Mouse (Mus musculus): Measurements from ENCODE around the gene Wdsub1. TPM values are rescaled to one million over a fixed set of nuclear protein-coding genes. Genes with fewer than 3 reads are reported as not detected.
A peak's percentile ranks its signal among the peaks of the same experiment; 100 is the strongest.

Wdsub1 gene
- polyA plus RNA-seq, 1 experiment: 31.1 TPM

- peak in 1 of 3 experiments; percentile 55 for TF ChIP-seq MYOG (IDR thresholded peaks at IDR 0.05; ENCODE audit: control insufficient read depth in 1 of 3, insufficient read depth in 1 of 3, insufficient read length in 2 of 3, low read depth in 2 of 3)
- no peak for TF ChIP-seq REST (IDR thresholded peaks at IDR 0.05; ENCODE audit: insufficient read depth, insufficient read length)
- no peak for TF ChIP-seq TCF3 (IDR thresholded peaks at IDR 0.05; ENCODE audit: insufficient read length, low read depth)
- peak in 2 of 3 experiments; percentile 1 to 15 for TF ChIP-seq MYOD1 (IDR thresholded peaks at IDR 0.05; ENCODE audit: control insufficient read depth in 1 of 3, insufficient read length in 2 of 3, low read depth in 2 of 3)
- Histone ChIP-seq H3K4me2 (ENCODE audit: low read depth) (peak overlapping the region; percentile 4), H3K4me3 (no peak overlapping the region), H3K36me3 (ENCODE audit: control insufficient read depth, insufficient read depth) (peaks cover 27% of the 10 kb centered on the region), H3ac (ENCODE audit: control insufficient read depth, insufficient read length) (no peak overlapping the region), H3K79me2 (ENCODE audit: control insufficient read depth, insufficient read depth) (no peaks in the 10 kb centered on the region), H3K27me3 (ENCODE audit: control insufficient read depth, insufficient read depth, insufficient read length) (no peaks in the 10 kb centered on the region)
Observed at GRCm38 (mm10) chr2:59830940-59831339, 51.5 kb downstream of the Wdsub1 start.

DNA sequence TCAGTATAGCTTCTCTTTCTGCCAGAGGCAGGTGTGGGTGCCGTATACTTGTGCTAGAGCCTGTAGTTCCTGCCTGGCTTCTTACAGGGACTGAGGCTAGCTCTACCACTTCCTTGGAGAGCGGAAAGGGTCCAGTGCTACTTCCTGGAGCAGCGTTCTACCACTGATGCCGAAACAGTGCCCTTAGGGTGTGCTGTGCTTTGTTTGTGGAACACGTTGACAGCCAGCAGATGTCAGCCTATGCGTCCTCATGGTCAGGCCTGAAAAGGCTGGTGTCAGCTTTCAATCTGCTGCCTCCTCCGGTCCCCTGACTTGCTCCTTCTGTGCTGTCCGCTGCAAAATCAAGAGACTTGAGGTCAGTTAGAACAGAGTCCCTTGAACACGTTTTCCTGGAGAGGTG, 52.2 kb downstream of the Wdsub1 start:
- Histone ChIP-seq H3K4me3 (no peak overlapping the region), H3ac (ENCODE audit: control insufficient read depth, insufficient read length) (no peak overlapping the region), H3K36me3 (ENCODE audit: control insufficient read depth, insufficient read depth) (peaks cover 20% of the 10 kb centered on the region), H3K4me2 (ENCODE audit: low read depth) (peak overlapping the region; percentile 4), H3K27me3 (ENCODE audit: control insufficient read depth, insufficient read depth, insufficient read length) (no peaks in the 10 kb centered on the region), H3K79me2 (ENCODE audit: control insufficient read depth, insufficient read depth) (no peaks in the 10 kb centered on the region)
- no peak for TF ChIP-seq POLR2A (IDR thresholded peaks at IDR 0.05; ENCODE audit: insufficient read length, low read depth)
- no peak for TF ChIP-seq MYOG (IDR thresholded peaks at IDR 0.05; ENCODE audit: control insufficient read depth in 1 of 3, insufficient read depth in 1 of 3, insufficient read length in 2 of 3, low read depth in 2 of 3)
- TF ChIP-seq POLR2AphosphoS2 (IDR thresholded peaks at IDR 0.05; ENCODE audit: insufficient read length, low read depth): no peak
- TF ChIP-seq MYOD1 (IDR thresholded peaks at IDR 0.05; ENCODE audit: control insufficient read depth in 1 of 3, insufficient read length in 2 of 3, low read depth in 2 of 3): peak in 1 of 3 experiments; percentile 35
- no peak for TF ChIP-seq MAX (IDR thresholded peaks at IDR 0.05; ENCODE audit: low read depth)
- no peak for TF ChIP-seq SRF (IDR thresholded peaks at IDR 0.05; ENCODE audit: control insufficient read depth, insufficient read length, low read depth)
- no peak for TF ChIP-seq TCF3 (IDR thresholded peaks at IDR 0.05; ENCODE audit: insufficient read length, low read depth)

GRCm38 (mm10) chr2:59829718-59830117, 52.7 kb downstream of the Wdsub1 start:
- Histone ChIP-seq H3ac (ENCODE audit: control insufficient read depth, insufficient read length) (no peak overlapping the region), H3K4me2 (ENCODE audit: low read depth) (peak overlapping the region; percentile 53), H3K27me3 (ENCODE audit: control insufficient read depth, insufficient read depth, insufficient read length) (no peaks in the 10 kb centered on the region), H3K4me3 (no peak overlapping the region), H3K79me2 (ENCODE audit: control insufficient read depth, insufficient read depth) (no peaks in the 10 kb centered on the region), H3K36me3 (ENCODE audit: control insufficient read depth, insufficient read depth) (peaks cover 16% of the 10 kb centered on the region)
- TF ChIP-seq MAX (IDR thresholded peaks at IDR 0.05; ENCODE audit: low read depth) (no peak), TCF3 (IDR thresholded peaks at IDR 0.05; ENCODE audit: insufficient read length, low read depth) (no peak), MYOG (IDR thresholded peaks at IDR 0.05; ENCODE audit: control insufficient read depth in 1 of 3, insufficient read depth in 1 of 3, insufficient read length in 2 of 3, low read depth in 2 of 3) (no peak), CEBPB (IDR thresholded peaks at IDR 0.05; ENCODE audit: insufficient read depth, poor library complexity, severe bottlenecking) (no peak), MYOD1 (IDR thresholded peaks at IDR 0.05; ENCODE audit: control insufficient read depth in 1 of 3, insufficient read length in 2 of 3, low read depth in 2 of 3) (no peak), POLR2A (IDR thresholded peaks at IDR 0.05; ENCODE audit: insufficient read length, low read depth) (no peak), TCF12 (IDR thresholded peaks at IDR 0.05; ENCODE audit: insufficient read depth, poor library complexity, severe bottlenecking) (no peak), REST (IDR thresholded peaks at IDR 0.05; ENCODE audit: insufficient read depth, insufficient read length) (no peak), USF1 (IDR thresholded peaks at IDR 0.05; ENCODE audit: low read depth) (no peak), E2F4 (IDR thresholded peaks at IDR 0.05; ENCODE audit: insufficient read depth) (no peak), POLR2AphosphoS2 (IDR thresholded peaks at IDR 0.05; ENCODE audit: insufficient read length, low read depth) (no peak)

DNA sequence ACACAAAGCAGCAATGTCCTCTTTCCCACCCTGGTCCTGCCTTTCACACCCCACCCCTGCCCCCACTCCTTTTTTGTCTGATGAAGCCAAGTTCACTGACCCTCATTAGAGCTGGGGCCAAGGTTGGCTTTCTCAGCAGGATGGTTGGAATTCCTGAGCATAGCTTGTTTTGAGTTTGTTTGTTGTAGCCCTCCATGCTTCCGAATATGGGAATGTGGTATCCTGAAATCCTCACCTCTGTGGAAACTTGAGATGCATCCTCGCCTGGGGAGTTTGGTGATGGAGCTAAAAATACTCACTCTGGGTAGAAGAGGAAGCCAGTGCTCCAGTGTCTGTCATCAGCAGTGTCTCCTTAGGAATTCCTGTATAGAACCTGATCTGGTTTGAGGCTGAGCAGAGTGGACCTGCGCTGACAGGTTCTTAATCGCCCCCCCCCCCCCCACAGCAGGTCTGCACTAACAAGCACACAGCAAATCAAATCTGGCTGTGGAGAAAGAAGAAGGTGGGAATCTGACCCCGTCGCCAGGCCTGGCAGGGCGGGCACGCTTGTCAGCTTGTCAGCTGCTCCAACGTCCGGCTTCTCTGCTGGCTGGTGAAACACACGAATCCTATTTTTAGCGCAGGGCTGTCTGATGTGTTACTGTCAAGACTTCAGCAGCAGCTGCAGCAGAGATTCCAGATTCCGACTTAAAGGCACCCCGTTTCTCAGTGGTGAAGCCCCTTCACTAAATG, 53.4 kb downstream of the Wdsub1 start:
- Histone ChIP-seq H3K79me2 (ENCODE audit: control insufficient read depth, insufficient read depth) (no peaks in the 10 kb centered on the region), H3ac (ENCODE audit: control insufficient read depth, insufficient read length) (no peak overlapping the region), H3K27me3 (ENCODE audit: control insufficient read depth, insufficient read depth, insufficient read length) (no peaks in the 10 kb centered on the region), H3K36me3 (ENCODE audit: control insufficient read depth, insufficient read depth) (peaks cover 15% of the 10 kb centered on the region), H3K4me3 (no peak overlapping the region), H3K4me2 (ENCODE audit: low read depth) (peak overlapping the region; percentile 53)
- peak; percentile 96 for TF ChIP-seq SRF (IDR thresholded peaks at IDR 0.05; ENCODE audit: control insufficient read depth, insufficient read length, low read depth)
- peak; percentile 16 for TF ChIP-seq TCF12 (IDR thresholded peaks at IDR 0.05; ENCODE audit: insufficient read depth, poor library complexity, severe bottlenecking)
- TF ChIP-seq MAX (IDR thresholded peaks at IDR 0.05; ENCODE audit: low read depth): no peak
- TF ChIP-seq POLR2AphosphoS2 (IDR thresholded peaks at IDR 0.05; ENCODE audit: insufficient read length, low read depth): no peak
- peak; percentile 84 to 96 (median 84) for TF ChIP-seq MYOG (IDR thresholded peaks at IDR 0.05; ENCODE audit: control insufficient read depth in 1 of 3, insufficient read depth in 1 of 3, insufficient read length in 2 of 3, low read depth in 2 of 3)
- no peak for TF ChIP-seq CEBPB (IDR thresholded peaks at IDR 0.05; ENCODE audit: insufficient read depth, poor library complexity, severe bottlenecking)
- TF ChIP-seq E2F4 (IDR thresholded peaks at IDR 0.05; ENCODE audit: insufficient read depth): no peak
- TF ChIP-seq POLR2A (IDR thresholded peaks at IDR 0.05; ENCODE audit: insufficient read length, low read depth): no peak
- TF ChIP-seq USF1 (IDR thresholded peaks at IDR 0.05; ENCODE audit: low read depth): no peak
- peak; percentile 25 for TF ChIP-seq TCF3 (IDR thresholded peaks at IDR 0.05; ENCODE audit: insufficient read length, low read depth)
- no peak for TF ChIP-seq REST (IDR thresholded peaks at IDR 0.05; ENCODE audit: insufficient read depth, insufficient read length)
- peak; percentile 71 to 90 (median 72) for TF ChIP-seq MYOD1 (IDR thresholded peaks at IDR 0.05; ENCODE audit: control insufficient read depth in 1 of 3, insufficient read length in 2 of 3, low read depth in 2 of 3)

All from myocyte (in vitro differentiated cells).